Mouse (Mus musculus) gastrocnemius, postnatal 14 days (tissue): ENCODE results near the gene Klf16. TPM values are rescaled to one million over a fixed set of nuclear protein-coding genes. Genes with fewer than 3 reads are reported as not detected.
A peak's percentile ranks its signal among the peaks of the same experiment; 100 is the strongest.

ENCODE experiments used
- DNase-seq: peaks from one replicate; pipeline ENCODE4 v3.0.0; 2021; ENCODE audit warnings: mixed read lengths
- intact Hi-C: fragments of 180-260 bp; cut with DNase I; formaldehyde crosslinking; loops from one replicate; pipeline ENCODE4 v1.15.1; 2025; ENCODE audit warnings: low total_unique reads
- total RNA-seq, 2 experiments: library from RNA; stranded (reverse); gene quantifications; 2 replicates each; pipeline ENCODE4 v1.2.3; 2021

Gene Klf16
- total RNA-seq, 2 experiments from 2014 or later = 2.1 to 2.7 TPM

- intact Hi-C loops = loop anchor here (5.0 kb wide), 1 partner anchor 108 kb away; no protein-coding TSS in a partner anchor
- DNase-seq = no peak
These were observed 1.8 kb upstream of the Klf16 start for GRCm38 (mm10) chr10:80578911-80579310.

GRCm38 (mm10) chr10:80578131-80578750 is 1.1 kb upstream of the Klf16 start:
- peak; percentile 86 for DNase-seq
- intact Hi-C loops = loop anchor here (5.0 kb wide), 1 partner anchor 109 kb away; no protein-coding TSS in a partner anchor

- DNase-seq = peak; percentile 55
- intact Hi-C loops = loop anchor here (5.0 kb wide), 1 partner anchor 111 kb away; no protein-coding TSS in a partner anchor
These were observed 548 bp downstream of the Klf16 start for GRCm38 (mm10) chr10:80576351-80577194.

GRCm38 (mm10) chr10:80575925-80576324 is 1.2 kb downstream of the Klf16 start:
- DNase-seq = no peak
- intact Hi-C loops = loop anchor here (5.0 kb wide), 1 partner anchor 111 kb away; no protein-coding TSS in a partner anchor

- DNase-seq = no peak
- intact Hi-C loops = loop anchor here (5.0 kb wide), 1 partner anchor 112 kb away; no protein-coding TSS in a partner anchor
These were observed 2.2 kb downstream of the Klf16 start for GRCm38 (mm10) chr10:80574896-80575295.

- DNase-seq = no peak
- intact Hi-C loops = no loop called here
These were observed 3.2 kb downstream of the Klf16 start for GRCm38 (mm10) chr10:80573944-80574343.

- intact Hi-C loops = no loop called here
- DNase-seq = no peak
These were observed 4.6 kb downstream of the Klf16 start for GRCm38 (mm10) chr10:80572477-80572876.

GRCm38 (mm10) chr10:80570871-80571836 is 6.0 kb downstream of the Klf16 start:
- peak; percentile 4 for DNase-seq
- intact Hi-C loops = no loop called here

- DNase-seq = no peak
- intact Hi-C loops = no loop called here
These were observed 6.7 kb downstream of the Klf16 start for GRCm38 (mm10) chr10:80570419-80570818.

- intact Hi-C loops = no loop called here
These were observed 7.5 kb downstream of the Klf16 start for GRCm38 (mm10) chr10:80569664-80570066.

GRCm38 (mm10) chr10:80568876-80569275 is 8.2 kb downstream of the Klf16 start:
- DNase-seq = no peak
- intact Hi-C loops = no loop called here

More at GRCm38 (mm10) chr10:80569664-80570066, 7.5 kb downstream of the Klf16 start:
- DNase-seq = peak; percentile 84

- intact Hi-C loops = no loop called here
- DNase-seq = peak; percentile 84
These were observed 10.6 kb downstream of the Klf16 start for GRCm38 (mm10) chr10:80566375-80567092.

- peak; percentile 91 for DNase-seq
- intact Hi-C loops = no loop called here
These were observed 15.8 kb downstream of the Klf16 start, which contains the start of gene Rexo1 for GRCm38 (mm10) chr10:80561116-80561944. Gene Rexo1, minus strand, starts transcription at chr10:80561560.

GRCm38 (mm10) chr10:80560621-80561020 is 16.5 kb downstream of the Klf16 start:
- intact Hi-C loops = no loop called here
- no peak for DNase-seq

GRCm38 (mm10) chr10:80559431-80559830 is 17.7 kb downstream of the Klf16 start:
- intact Hi-C loops = no loop called here
- DNase-seq = no peak

GRCm38 (mm10) chr10:80557346-80557965 is 19.7 kb downstream of the Klf16 start:
- peak; percentile 75 for DNase-seq
- intact Hi-C loops = no loop called here

- no peak for DNase-seq
- intact Hi-C loops = no loop called here
These were observed 23.1 kb downstream of the Klf16 start for GRCm38 (mm10) chr10:80553997-80554396.
